Mouse (Mus musculus) olfactory bulb, adult 2 months (tissue): ENCODE data around the gene Tcf7l2. TPM values are rescaled to one million over a fixed set of nuclear protein-coding genes. Genes with fewer than 3 reads are reported as not detected.

Experiments used
- H3K27ac ChIP-seq: fragments of 200-500 bp; 2 replicates; pipeline ENCODE4 v1.5.1; 2012; ENCODE audit warnings: low read depth, low read length; ENCODE audit not compliant: insufficient read depth
- H3K4me1 ChIP-seq: fragments of 200-500 bp; 2 replicates; pipeline ENCODE4 v1.6.1; 2012; ENCODE audit warnings: low read length; ENCODE audit not compliant: control insufficient read depth, insufficient read depth
- H3K4me3 ChIP-seq: fragments of 200-500 bp; 2 replicates; pipeline ENCODE4 v1.5.1; 2012; ENCODE audit warnings: mild to moderate bottlenecking, low read depth, low read length, moderate library complexity; ENCODE audit not compliant: insufficient read depth
- CTCF ChIP-seq: fragments of 200-500 bp; IDR thresholded peaks from 2 replicates; pipeline ENCODE4 v1.5.1; 2012; ENCODE audit warnings: low read depth, mild to moderate bottlenecking, low read length, moderate library complexity; ENCODE audit not compliant: insufficient read depth
- POLR2A ChIP-seq: fragments of 200-500 bp; IDR thresholded peaks from 2 replicates; pipeline ENCODE4 v1.6.1; 2012; ENCODE audit warnings: mild to moderate bottlenecking, low read depth, low read length, moderate library complexity; ENCODE audit not compliant: insufficient read depth
- WGBS: fragments of 180-500 bp; shearing (Covaris S2); methylation state at CpG from one replicate; pipeline ENCODE4 v1.1.7; 2018; 5-methylcytosine and 5-hydroxymethylcytosine counted together
- polyA plus RNA-seq: library from polyadenylated mRNA; stranded (reverse); fragments of >200 nt; gene quantifications from 2 replicates; pipeline ENCODE4 v1.2.4, GENCODE M21; 2012; ENCODE audit warnings: low replicate concordance; ENCODE audit not compliant: missing spikeins, insufficient read depth, insufficient read length

Gene Tcf7l2
- polyA plus RNA-seq, 1 experiment = not detected

GRCm38 (mm10) chr19:55791886-55792285 lies 50.3 kb downstream of the Tcf7l2 start:
- 94% methylated on average over 6 of the region's 6 CpGs for WGBS
- H3K4me1 ChIP-seq = peaks cover 2% of the 10 kb centered on the region
- H3K27ac ChIP-seq = no peak overlapping the region
- H3K4me3 ChIP-seq = no peak overlapping the region
- TF ChIP-seq POLR2A (no peak), CTCF (no peak)

- Histone ChIP-seq H3K4me3 (no peak overlapping the region), H3K4me1 (peaks cover 2% of the 10 kb centered on the region), H3K27ac (no peak overlapping the region)
- TF ChIP-seq CTCF = no peak
- WGBS = 70% methylated on average over 5 of the region's 5 CpGs
These were observed 51.0 kb downstream of the Tcf7l2 start for GRCm38 (mm10) chr19:55792571-55792970.

- 89% methylated on average over 4 of the region's 4 CpGs for WGBS
These were observed 51.4 kb downstream of the Tcf7l2 start for GRCm38 (mm10) chr19:55793029-55793428.

GRCm38 (mm10) chr19:55794194-55794945 lies 52.8 kb downstream of the Tcf7l2 start:
- Histone ChIP-seq H3K4me1 (peaks cover 2% of the 10 kb centered on the region; the same call in 1 of the 2 replicates), H3K27ac (no peak overlapping the region), H3K4me3 (no peak overlapping the region)
- no peak for TF ChIP-seq CTCF
- TF ChIP-seq POLR2A = no peak
- WGBS = 73% methylated on average over 8 of the region's 8 CpGs

More at GRCm38 (mm10) chr19:55793029-55793428, 51.4 kb downstream of the Tcf7l2 start:
- no peak overlapping the region for H3K27ac ChIP-seq
- H3K4me3 ChIP-seq = no peak overlapping the region
- TF ChIP-seq POLR2A (no peak), CTCF (no peak)
- peaks cover 2% of the 10 kb centered on the region for H3K4me1 ChIP-seq

- Histone ChIP-seq H3K27ac (no peak overlapping the region), H3K4me3 (no peak overlapping the region), H3K4me1 (peaks cover 2% of the 10 kb centered on the region; the same call in 1 of the 2 replicates)
- no peak for TF ChIP-seq CTCF
- TF ChIP-seq POLR2A = no peak
- 96% methylated on average over 5 of the region's 5 CpGs for WGBS
These were observed 53.3 kb downstream of the Tcf7l2 start for GRCm38 (mm10) chr19:55794946-55795340.

- Histone ChIP-seq H3K27ac (no peak overlapping the region), H3K4me1 (peaks cover 2% of the 10 kb centered on the region; the same call in 1 of the 2 replicates), H3K4me3 (no peak overlapping the region)
- WGBS = 65% methylated on average over 7 of the region's 7 CpGs
- TF ChIP-seq CTCF (no peak), POLR2A (no peak)
These were observed 53.7 kb downstream of the Tcf7l2 start for GRCm38 (mm10) chr19:55795349-55795748.

GRCm38 (mm10) chr19:55797834-55798233 lies 56.2 kb downstream of the Tcf7l2 start:
- WGBS = 72% methylated on average over 3 of the region's 3 CpGs
- TF ChIP-seq CTCF (no peak), POLR2A (no peak)
- no peak overlapping the region for H3K4me3 ChIP-seq
- H3K27ac ChIP-seq = no peak overlapping the region
- no peaks in the 10 kb centered on the region for H3K4me1 ChIP-seq

- H3K4me1 ChIP-seq = no peaks in the 10 kb centered on the region
These were observed 57.8 kb downstream of the Tcf7l2 start for GRCm38 (mm10) chr19:55799411-55799810.

GRCm38 (mm10) chr19:55800059-55800458 lies 58.4 kb downstream of the Tcf7l2 start:
- Histone ChIP-seq H3K27ac (no peak overlapping the region), H3K4me1 (no peaks in the 10 kb centered on the region), H3K4me3 (no peak overlapping the region)
- TF ChIP-seq POLR2A = no peak
- TF ChIP-seq CTCF = no peak
- 97% methylated on average over 4 of the region's 4 CpGs for WGBS

More at GRCm38 (mm10) chr19:55799411-55799810, 57.8 kb downstream of the Tcf7l2 start:
- no peak overlapping the region for H3K27ac ChIP-seq
- no peak overlapping the region for H3K4me3 ChIP-seq
- TF ChIP-seq POLR2A (no peak), CTCF (no peak)

- Histone ChIP-seq H3K4me1 (peaks cover 5% of the 10 kb centered on the region), H3K4me3 (no peak overlapping the region), H3K27ac (no peak overlapping the region)
- WGBS = 95% methylated on average over 1 of the region's 1 CpGs
- TF ChIP-seq POLR2A (no peak), CTCF (no peak)
These were observed 61.5 kb downstream of the Tcf7l2 start for GRCm38 (mm10) chr19:55803121-55803520.
